Mouse (Mus musculus) midbrain, embryonic 12.5 days (tissue): ENCODE results near the gene Gm14419. TPM values are rescaled to one million over a fixed set of nuclear protein-coding genes. Genes with fewer than 3 reads are reported as not detected.
"Not testable (repeated sequence)": the region's sequence is repeated elsewhere in the genome, so short reads cannot be mapped to it uniquely, and the experiment has no call there.

Experiments used
- ATAC-seq: fragments of 200-750 bp; cut with Nextera tagmentation; 2 replicates; pipeline ENCODE4 v1.8.0; 2017; ENCODE audit warnings: low read depth, moderate TSS enrichment, moderate library complexity; ENCODE audit not compliant: low FRiP score
- H3K27ac ChIP-seq: fragments of 300-500 bp; sonication (generic); replicated peaks from 2 replicates; pipeline ENCODE4 v1.5.1; 2016; ENCODE audit warnings: mild to moderate bottlenecking
- H3K27me3 ChIP-seq: fragments of 300-500 bp; sonication (generic); 2 replicates; pipeline ENCODE4 v1.6.1; 2016; ENCODE audit warnings: mild to moderate bottlenecking
- H3K36me3 ChIP-seq: fragments of 300-500 bp; sonication (generic); 2 replicates; pipeline ENCODE4 v1.6.1; 2016
- H3K4me1 ChIP-seq: fragments of 300-500 bp; sonication (generic); 2 replicates; pipeline ENCODE4 v1.6.1; 2016
- H3K4me2 ChIP-seq: fragments of 300-500 bp; sonication (generic); replicated peaks from 2 replicates; pipeline ENCODE4 v1.6.1; 2016; ENCODE audit warnings: mild to moderate bottlenecking, moderate library complexity
- H3K4me3 ChIP-seq: fragments of 300-500 bp; sonication (generic); 2 replicates; pipeline ENCODE4 v1.5.1; 2016; ENCODE audit warnings: mild to moderate bottlenecking
- H3K9ac ChIP-seq: fragments of 300-500 bp; sonication (generic); replicated peaks from 2 replicates; pipeline ENCODE4 v1.6.1; 2016; ENCODE audit warnings: mild to moderate bottlenecking, moderate library complexity
- H3K9me3 ChIP-seq: fragments of 300-500 bp; sonication (generic); 2 replicates; pipeline ENCODE4 v1.6.1; 2016; ENCODE audit warnings: mild to moderate bottlenecking
- WGBS: fragments of 180-500 bp; shearing (Covaris S2); methylation state at CpG from one replicate; pipeline ENCODE4 v1.1.7; 2016; 5-methylcytosine and 5-hydroxymethylcytosine counted together
- polyA plus RNA-seq: library from polyadenylated mRNA; unstranded; fragments of >200 nt; fragmentation: Nextera tagmentation; extraction: Ambion mirVana; gene quantifications from 2 replicates; pipeline ENCODE4 v1.2.1, GENCODE M21; 2016

Gm14419 gene
- 6.6 and 8.8 TPM in 2 replicates for polyA plus RNA-seq

- ATAC-seq, H3K9ac ChIP-seq, H3K27me3 ChIP-seq, H3K36me3 ChIP-seq, H3K4me2 ChIP-seq, H3K9me3 ChIP-seq, H3K4me3 ChIP-seq, H3K27ac ChIP-seq, H3K4me1 ChIP-seq: not testable (repeated sequence)
- whole genome bisulfite sequencing = no CpG with 5 or more reads among the region's 6 CpGs
Observed at GRCm38 (mm10) chr2:177000656-177001055, at the start of gene Gm14419. Gm14419 (plus strand) TSS chr2:177000956.

Other genes starting within 250 kb of the Gm14419 start
- 9.1 and 11.4 TPM in 2 replicates for gene Gm14295, start 202.3 kb upstream of the Gm14419 start, polyA plus RNA-seq
- gene Gm14408, start 169.8 kb upstream of the Gm14419 start, polyA plus RNA-seq = not detected in 2 replicates
- gene Gm14296, start 73.1 kb upstream of the Gm14419 start, polyA plus RNA-seq = 7.0 and 11.7 TPM in 2 replicates
- not detected in 2 replicates for gene Gm14401, start 73.4 kb downstream of the Gm14419 start, polyA plus RNA-seq
- gene Gm14410, start 205.5 kb downstream of the Gm14419 start, polyA plus RNA-seq = 29.1 and 29.8 TPM in 2 replicates